Mouse (Mus musculus): ENCODE measurements around the gene Mucl3. TPM values are rescaled to one million over a fixed set of nuclear protein-coding genes. Genes with fewer than 3 reads are reported as not detected.

Mucl3 gene
- total and polyA plus RNA-seq, 3 experiments, result 0.11 to 1.3 (median 0.34) TPM

DNA sequence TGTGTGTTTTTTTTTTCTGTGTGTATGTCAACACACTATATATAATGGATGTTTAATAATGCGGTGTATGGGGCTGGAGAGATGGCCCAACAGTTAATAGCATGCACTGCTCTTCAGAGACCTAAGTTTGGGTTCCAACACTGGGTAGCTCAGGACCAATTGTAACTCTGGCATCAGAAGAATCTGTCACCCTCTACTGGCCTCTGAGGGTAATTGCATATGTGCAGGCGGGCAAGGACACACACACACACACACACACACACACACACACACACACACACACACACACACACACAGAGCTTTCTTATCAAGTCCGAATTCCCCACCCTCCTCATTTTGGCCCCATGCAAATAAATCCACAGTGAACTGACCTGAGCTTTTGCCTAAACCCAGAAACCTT is 8.3 kb downstream of the Mucl3 start:
- Histone ChIP-seq H3K27me3 (replicated peaks) (peaks cover 34% of the 10 kb centered on the region), H3K79me2 (replicated peaks; ENCODE audit: control insufficient read depth, extremely low read depth, insufficient read depth, poor library complexity, severe bottlenecking) (no peaks in the 10 kb centered on the region), H3K36me3 (replicated peaks in 1 of 2; ENCODE audit: control insufficient read depth in 1 of 2, insufficient read depth in 1 of 2, low read length in 1 of 2) (no peaks in the 10 kb centered on the region), H3K9me3 (replicated peaks; ENCODE audit: low read length) (no peaks in the 10 kb centered on the region), H3K27ac (ENCODE audit: insufficient read depth, low read depth) (no peak overlapping the region), H3K9ac (ENCODE audit: insufficient read depth, low read depth) (no peak overlapping the region), H3K4me2 (ENCODE audit: insufficient read depth, low read depth, poor library complexity, severe bottlenecking) (no peak overlapping the region), H3K4me3 (replicated peaks in 1 of 3; ENCODE audit: low read depth in 2 of 3, low read length in 2 of 3, poor library complexity in 1 of 3) (no peak overlapping the region), H3K4me1 (ENCODE audit: control insufficient read depth in 1 of 2, insufficient read depth in 2 of 2) (peaks cover 7 to 10% of the 10 kb centered on the region in 2 experiments)
- peak; percentile 40 for DNase-seq (ENCODE audit: extremely low read depth)
- TF ChIP-seq MEF2A (IDR thresholded peaks at IDR 0.05; ENCODE audit: borderline replicate concordance, low read depth, low read length) (no peak), SMC3 (IDR thresholded peaks at IDR 0.05; ENCODE audit: low read depth, low read length) (0 out of 2 replicates have a peak, but pooled peaks have one; percentile 3), CTCF (conservative IDR thresholded peaks at IDR 0.05 in 1 of 2, IDR thresholded peaks at IDR 0.05 in 1 of 2; ENCODE audit: low read depth in 2 of 2, low read length in 2 of 2) (peak in 1 of 2 experiments; percentile 39; a peak in 1 of 4 replicates)
- in situ Hi-C loops (cut with MboI; ENCODE audit: low pct_ligation_motif_present, low pct_unique_long_range_greater_than_20kb, low sequenced_read_pairs), result no loop called here
- dilution Hi-C loops (cut with MboI; ENCODE audit: extremely low pct_ligation_motif_present, extremely low pct_unique_long_range_greater_than_20kb, low sequenced_read_pairs), result no loop called here

DNA sequence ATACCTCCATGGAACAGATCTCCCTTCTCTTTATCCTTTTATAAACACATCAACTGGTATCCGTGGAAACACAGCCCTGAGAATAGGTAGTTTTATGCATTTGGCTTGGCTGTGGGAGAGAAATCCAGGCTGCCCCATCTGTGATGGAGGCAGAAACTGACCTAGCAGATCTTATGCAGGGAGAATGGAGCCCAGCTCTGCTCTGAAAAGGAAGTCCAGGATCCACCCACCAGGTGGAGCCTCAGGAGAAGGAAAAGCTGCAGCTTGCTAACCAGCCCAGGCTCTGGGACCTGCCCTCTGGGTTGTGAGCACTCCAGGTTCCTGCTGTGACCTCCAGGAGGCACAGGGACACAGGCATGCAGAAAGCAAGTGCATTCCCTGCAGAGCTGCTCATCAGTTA is 9.5 kb downstream of the Mucl3 start:
- Histone ChIP-seq H3K4me3 (replicated peaks in 1 of 3; ENCODE audit: low read depth in 2 of 3, low read length in 2 of 3, poor library complexity in 1 of 3) (no peak overlapping the region), H3K27me3 (replicated peaks) (peaks cover 35% of the 10 kb centered on the region), H3K79me2 (replicated peaks; ENCODE audit: control insufficient read depth, extremely low read depth, insufficient read depth, poor library complexity, severe bottlenecking) (no peaks in the 10 kb centered on the region), H3K27ac (ENCODE audit: insufficient read depth, low read depth) (no peak overlapping the region), H3K36me3 (replicated peaks in 1 of 2; ENCODE audit: control insufficient read depth in 1 of 2, insufficient read depth in 1 of 2, low read length in 1 of 2) (no peaks in the 10 kb centered on the region), H3K4me2 (ENCODE audit: insufficient read depth, low read depth, poor library complexity, severe bottlenecking) (no peak overlapping the region), H3K9ac (ENCODE audit: insufficient read depth, low read depth) (no peak overlapping the region), H3K9me3 (replicated peaks; ENCODE audit: low read length) (no peaks in the 10 kb centered on the region), H3K4me1 (ENCODE audit: control insufficient read depth in 1 of 2, insufficient read depth in 2 of 2) (peaks cover 7 to 10% of the 10 kb centered on the region in 2 experiments)
- DNase-seq (ENCODE audit: extremely low read depth), result no peak
- dilution Hi-C loops (cut with MboI; ENCODE audit: extremely low pct_ligation_motif_present, extremely low pct_unique_long_range_greater_than_20kb, low sequenced_read_pairs) (no loop called here), in situ Hi-C loops (cut with MboI; ENCODE audit: low pct_ligation_motif_present, low pct_unique_long_range_greater_than_20kb, low sequenced_read_pairs) (no loop called here)
- TF ChIP-seq IRF4 (IDR thresholded peaks at IDR 0.05; ENCODE audit: low read depth, low read length) (no peak), KAT2A (IDR thresholded peaks at IDR 0.05; ENCODE audit: insufficient replicate concordance, low read length) (no peak), ZNF384 (IDR thresholded peaks at IDR 0.05; ENCODE audit: low read depth, low read length) (no peak), SMC3 (IDR thresholded peaks at IDR 0.05; ENCODE audit: low read depth, low read length) (no peak), ZKSCAN1 (IDR thresholded peaks at IDR 0.05; ENCODE audit: borderline replicate concordance, low read depth, low read length) (no peak), CTCF (conservative IDR thresholded peaks at IDR 0.05 in 1 of 2, IDR thresholded peaks at IDR 0.05 in 1 of 2; ENCODE audit: low read depth in 2 of 2, low read length in 2 of 2) (0 out of 4 replicates have a peak, but pooled peaks of 1 of the 2 experiments have one; percentile 6), ZC3H11A (IDR thresholded peaks at IDR 0.05; ENCODE audit: low read depth, low read length) (no peak)

DNA sequence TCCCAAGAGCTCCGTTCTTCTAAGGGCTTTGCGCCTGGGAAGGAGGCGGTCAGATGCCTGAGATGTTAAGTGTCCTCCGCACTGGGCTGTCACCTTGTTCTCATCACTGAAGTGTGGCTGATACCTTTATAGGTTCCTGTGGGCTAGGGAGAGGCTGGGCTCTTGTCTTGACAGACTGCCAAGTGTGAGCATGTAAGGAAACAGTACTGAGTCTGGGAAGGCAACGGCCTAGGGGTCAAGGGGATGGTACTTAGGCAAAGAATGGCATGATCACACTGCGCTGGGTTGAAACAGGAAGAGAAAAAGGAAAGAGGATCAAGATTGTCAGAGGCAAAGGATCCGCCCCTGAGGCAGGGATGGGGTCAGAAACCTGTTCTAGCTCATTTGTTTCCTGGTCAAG is 17.0 kb downstream of the Mucl3 start, which contains the start of gene Gm9573:
Gene Gm9573 (minus strand): TSS at position 101 of the 400 bp plus-strand sequence.
- no peak for DNase-seq (ENCODE audit: extremely low read depth)
- H3K4me1 ChIP-seq (ENCODE audit: control insufficient read depth in 1 of 2, insufficient read depth in 2 of 2), result no peaks in the 10 kb centered on the region
- H3K9ac ChIP-seq (ENCODE audit: insufficient read depth, low read depth), result no peak within 1 kb of the TSS
- no peaks in the 10 kb centered on the region for H3K79me2 ChIP-seq (replicated peaks; ENCODE audit: control insufficient read depth, extremely low read depth, insufficient read depth, poor library complexity, severe bottlenecking)
- H3K9me3 ChIP-seq (replicated peaks; ENCODE audit: low read length), result no peaks in the 10 kb centered on the region
- dilution Hi-C loops (cut with MboI; ENCODE audit: extremely low pct_ligation_motif_present, extremely low pct_unique_long_range_greater_than_20kb, low sequenced_read_pairs), result no loop called here
- in situ Hi-C loops (cut with MboI; ENCODE audit: low pct_ligation_motif_present, low pct_unique_long_range_greater_than_20kb, low sequenced_read_pairs), result no loop called here
- no peak within 1 kb of the TSS for H3K27ac ChIP-seq (ENCODE audit: insufficient read depth, low read depth)
- no peak within 1 kb of the TSS; the same call in 1 of the 2 replicates for H3K4me2 ChIP-seq (ENCODE audit: insufficient read depth, low read depth, poor library complexity, severe bottlenecking)
- H3K4me3 ChIP-seq (replicated peaks in 1 of 3; ENCODE audit: low read depth in 2 of 3, low read length in 2 of 3, poor library complexity in 1 of 3), result no peak within 1 kb of the TSS
- H3K27me3 ChIP-seq (replicated peaks), result peaks cover 17% of the 10 kb centered on the region
- TF ChIP-seq GABPA (IDR thresholded peaks at IDR 0.05; ENCODE audit: insufficient replicate concordance, low read depth, low read length) (no peak), NELFE (IDR thresholded peaks at IDR 0.05; ENCODE audit: low read depth, low read length) (no peak), JUN (IDR thresholded peaks at IDR 0.05; ENCODE audit: insufficient read depth, low read depth, low read length) (no peak), SIN3A (IDR thresholded peaks at IDR 0.05; ENCODE audit: low read length) (no peak), MAFK (IDR thresholded peaks at IDR 0.05; ENCODE audit: insufficient replicate concordance, low read length) (no peak), NRF1 (IDR thresholded peaks at IDR 0.05; ENCODE audit: low read depth, low read length) (no peak), HCFC1 (IDR thresholded peaks at IDR 0.05; ENCODE audit: low read depth, low read length) (no peak), RCOR1 (conservative IDR thresholded peaks at IDR 0.05; ENCODE audit: low read depth, low read length) (no peak), CTCF (conservative IDR thresholded peaks at IDR 0.05 in 1 of 2, IDR thresholded peaks at IDR 0.05 in 1 of 2; ENCODE audit: low read depth in 2 of 2, low read length in 2 of 2) (no peak), TBP (conservative IDR thresholded peaks at IDR 0.05; ENCODE audit: low read depth, low read length) (no peak), USF1 (IDR thresholded peaks at IDR 0.05; ENCODE audit: low read depth, low read length) (no peak), CHD2 (IDR thresholded peaks at IDR 0.05; ENCODE audit: low read length) (no peak), E2F4 (IDR thresholded peaks at IDR 0.05; ENCODE audit: insufficient replicate concordance, low read depth, low read length) (no peak), ZC3H11A (IDR thresholded peaks at IDR 0.05; ENCODE audit: low read depth, low read length) (no peak), UBTF (IDR thresholded peaks at IDR 0.05; ENCODE audit: low read depth, low read length) (no peak), ELF1 (IDR thresholded peaks at IDR 0.05; ENCODE audit: low read depth, low read length) (no peak), SMC3 (IDR thresholded peaks at IDR 0.05; ENCODE audit: low read depth, low read length) (no peak), POLR2AphosphoS2 (IDR thresholded peaks at IDR 0.05; ENCODE audit: low read depth, low read length) (no peak), ETS1 (conservative IDR thresholded peaks at IDR 0.05; ENCODE audit: low read depth, low read length) (no peak), USF2 (conservative IDR thresholded peaks at IDR 0.05; ENCODE audit: low read depth, low read length) (no peak)
- H3K36me3 ChIP-seq (replicated peaks in 1 of 2; ENCODE audit: control insufficient read depth in 1 of 2, insufficient read depth in 1 of 2, low read length in 1 of 2), result no peaks in the 10 kb centered on the region
